Mouse (Mus musculus) hindbrain, embryonic 10.5 days (tissue): ENCODE results near the gene Exoc8. TPM values are rescaled to one million over a fixed set of nuclear protein-coding genes. Genes with fewer than 3 reads are reported as not detected.

Experiments used
- DNase-seq: peaks from one replicate; pipeline ENCODE4 v3.0.0-alpha.2; 2017; ENCODE audit warnings: low spot score
- H3K27ac ChIP-seq: fragments of 300-500 bp; sonication (generic); 2 replicates; pipeline ENCODE4 v1.5.1; 2016; ENCODE audit warnings: mild to moderate bottlenecking, moderate library complexity
- H3K27me3 ChIP-seq: fragments of 300-500 bp; sonication (generic); 2 replicates; pipeline ENCODE4 v1.6.1; 2016; ENCODE audit warnings: mild to moderate bottlenecking; ENCODE audit not compliant: poor library complexity, insufficient read depth, severe bottlenecking
- H3K36me3 ChIP-seq: fragments of 300-500 bp; sonication (generic); 2 replicates; pipeline ENCODE4 v1.6.1; 2016; ENCODE audit warnings: mild to moderate bottlenecking, moderate library complexity
- H3K4me1 ChIP-seq: fragments of 300-500 bp; sonication (generic); replicated peaks from 2 replicates; pipeline ENCODE4 v1.6.1; 2016; ENCODE audit warnings: mild to moderate bottlenecking
- H3K4me3 ChIP-seq: fragments of 300-500 bp; sonication (generic); 2 replicates; pipeline ENCODE4 v1.5.1; 2016; ENCODE audit warnings: mild to moderate bottlenecking, moderate library complexity
- H3K9me3 ChIP-seq: fragments of 300-500 bp; sonication (generic); 2 replicates; pipeline ENCODE4 v1.6.1; 2016; ENCODE audit warnings: mild to moderate bottlenecking, moderate library complexity
- WGBS: fragments of 180-500 bp; shearing (Covaris S2); methylation state at CpG from one replicate; pipeline ENCODE4 v1.1.7; 2016; 5-methylcytosine and 5-hydroxymethylcytosine counted together
- polyA plus RNA-seq: library from polyadenylated mRNA; unstranded; fragments of >200 nt; fragmentation: Nextera tagmentation; extraction: Ambion mirVana; gene quantifications from 2 replicates; pipeline ENCODE4 v1.2.1, GENCODE M21; 2016

Gene Exoc8
- polyA plus RNA-seq, 1 experiment from 2014 or later: 9.5 TPM

GRCm38 (mm10) chr8:124896632-124897385 lies 696 bp downstream of the Exoc8 start:
- H3K27me3 ChIP-seq: no peaks in the 10 kb centered on the region
- H3K36me3 ChIP-seq: peaks cover 73% of the 10 kb centered on the region
- peaks cover 30% of the 10 kb centered on the region for H3K4me1 ChIP-seq
- DNase-seq: peak; percentile 76
- WGBS: 2% methylated on average over 60 of the region's 60 CpGs
- peak overlapping the region; percentile 86 for H3K27ac ChIP-seq
- H3K9me3 ChIP-seq: no peaks in the 10 kb centered on the region
- peak overlapping the region; percentile 99 for H3K4me3 ChIP-seq

- no peak for DNase-seq
- Histone ChIP-seq H3K27ac (no peak overlapping the region; the same call in 1 of the 2 replicates), H3K27me3 (no peaks in the 10 kb centered on the region), H3K4me3 (peak overlapping the region; percentile 99), H3K9me3 (no peaks in the 10 kb centered on the region), H3K36me3 (peaks cover 75% of the 10 kb centered on the region), H3K4me1 (peaks cover 30% of the 10 kb centered on the region)
- WGBS: 88% methylated on average over 26 of the region's 26 CpGs
Measured at GRCm38 (mm10) chr8:124896010-124896631, 1.4 kb downstream of the Exoc8 start.

GRCm38 (mm10) chr8:124892596-124892995 lies 4.9 kb downstream of the Exoc8 start:
- Histone ChIP-seq H3K9me3 (peaks cover 9% of the 10 kb centered on the region; the same call in 1 of the 2 replicates), H3K36me3 (peaks cover 86% of the 10 kb centered on the region), H3K4me1 (peaks cover 20% of the 10 kb centered on the region), H3K4me3 (no peak overlapping the region), H3K27me3 (no peaks in the 10 kb centered on the region), H3K27ac (no peak overlapping the region)
- WGBS: 73% methylated on average over 3 of the region's 3 CpGs
- DNase-seq: no peak

- DNase-seq: no peak
- H3K9me3 ChIP-seq: peaks cover 11% of the 10 kb centered on the region; the same call in 1 of the 2 replicates
- H3K36me3 ChIP-seq: peaks cover 100% of the 10 kb centered on the region
- no peaks in the 10 kb centered on the region for H3K4me1 ChIP-seq
- WGBS: 94% methylated on average over 5 of the region's 5 CpGs
- no peak overlapping the region for H3K4me3 ChIP-seq
- no peaks in the 10 kb centered on the region for H3K27me3 ChIP-seq
- no peak overlapping the region for H3K27ac ChIP-seq
Measured at GRCm38 (mm10) chr8:124888385-124888784, 9.1 kb downstream of the Exoc8 start.

GRCm38 (mm10) chr8:124878946-124879526 lies 18.5 kb downstream of the Exoc8 start:
- 94% methylated on average over 10 of the region's 10 CpGs for WGBS
- Histone ChIP-seq H3K36me3 (peaks cover 100% of the 10 kb centered on the region), H3K4me1 (no peaks in the 10 kb centered on the region), H3K27me3 (no peaks in the 10 kb centered on the region), H3K27ac (no peak overlapping the region), H3K4me3 (no peak overlapping the region), H3K9me3 (no peaks in the 10 kb centered on the region)
- DNase-seq: no peak

GRCm38 (mm10) chr8:124878141-124878540 lies 19.4 kb downstream of the Exoc8 start:
- Histone ChIP-seq H3K9me3 (no peaks in the 10 kb centered on the region), H3K36me3 (peaks cover 100% of the 10 kb centered on the region), H3K4me3 (no peak overlapping the region), H3K27ac (no peak overlapping the region), H3K27me3 (no peaks in the 10 kb centered on the region), H3K4me1 (no peaks in the 10 kb centered on the region)
- WGBS: 92% methylated on average over 5 of the region's 5 CpGs
- DNase-seq: no peak

GRCm38 (mm10) chr8:124872690-124873089 lies 24.8 kb downstream of the Exoc8 start:
- Histone ChIP-seq H3K9me3 (no peaks in the 10 kb centered on the region), H3K27me3 (no peaks in the 10 kb centered on the region), H3K4me3 (no peak overlapping the region), H3K4me1 (no peaks in the 10 kb centered on the region; the same call in 1 of the 2 replicates), H3K27ac (no peak overlapping the region), H3K36me3 (peaks cover 81% of the 10 kb centered on the region)
- DNase-seq: no peak
- 95% methylated on average over 5 of the region's 5 CpGs for WGBS

GRCm38 (mm10) chr8:124872081-124872480 lies 25.4 kb downstream of the Exoc8 start:
- WGBS: 94% methylated on average over 7 of the region's 7 CpGs
- no peak overlapping the region for H3K4me3 ChIP-seq
- peaks cover 6% of the 10 kb centered on the region; the same call in 1 of the 2 replicates for H3K4me1 ChIP-seq
- peaks cover 80% of the 10 kb centered on the region for H3K36me3 ChIP-seq
- H3K27ac ChIP-seq: no peak overlapping the region
- no peaks in the 10 kb centered on the region for H3K27me3 ChIP-seq
- no peaks in the 10 kb centered on the region for H3K9me3 ChIP-seq
- DNase-seq: no peak

- Histone ChIP-seq H3K36me3 (peaks cover 79% of the 10 kb centered on the region), H3K27me3 (no peaks in the 10 kb centered on the region), H3K4me3 (no peak overlapping the region), H3K4me1 (peaks cover 7% of the 10 kb centered on the region; the same call in 1 of the 2 replicates), H3K9me3 (no peaks in the 10 kb centered on the region), H3K27ac (no peak overlapping the region)
- 91% methylated on average over 7 of the region's 7 CpGs for WGBS
- no peak for DNase-seq
Measured at GRCm38 (mm10) chr8:124871474-124871873, 26.0 kb downstream of the Exoc8 start.

GRCm38 (mm10) chr8:124869708-124870107 lies 27.8 kb downstream of the Exoc8 start:
- Histone ChIP-seq H3K4me3 (no peak overlapping the region), H3K27me3 (no peaks in the 10 kb centered on the region), H3K27ac (no peak overlapping the region), H3K9me3 (no peaks in the 10 kb centered on the region), H3K36me3 (peaks cover 73% of the 10 kb centered on the region), H3K4me1 (peaks cover 7% of the 10 kb centered on the region; the same call in 1 of the 2 replicates)
- 90% methylated on average over 6 of the region's 6 CpGs for WGBS
- no peak for DNase-seq

- no peak overlapping the region for H3K4me3 ChIP-seq
- peaks cover 20% of the 10 kb centered on the region for H3K4me1 ChIP-seq
- no peak overlapping the region for H3K27ac ChIP-seq
- 81% methylated on average over 2 of the region's 2 CpGs for WGBS
- H3K9me3 ChIP-seq: no peaks in the 10 kb centered on the region
- H3K36me3 ChIP-seq: peaks cover 47% of the 10 kb centered on the region
- no peaks in the 10 kb centered on the region for H3K27me3 ChIP-seq
- no peak for DNase-seq
Measured at GRCm38 (mm10) chr8:124867126-124867525, 30.4 kb downstream of the Exoc8 start.

- H3K27ac ChIP-seq: no peak overlapping the region
- no peaks in the 10 kb centered on the region for H3K9me3 ChIP-seq
- no peak overlapping the region for H3K4me3 ChIP-seq
- H3K36me3 ChIP-seq: peaks cover 43% of the 10 kb centered on the region
- no peaks in the 10 kb centered on the region for H3K27me3 ChIP-seq
- WGBS: 88% methylated on average over 3 of the region's 3 CpGs
- H3K4me1 ChIP-seq: peaks cover 25% of the 10 kb centered on the region
- no peak for DNase-seq
Measured at GRCm38 (mm10) chr8:124866669-124867068, 30.8 kb downstream of the Exoc8 start.

GRCm38 (mm10) chr8:124863729-124864128 lies 33.8 kb downstream of the Exoc8 start:
- peak; percentile 6 for DNase-seq
- Histone ChIP-seq H3K36me3 (peaks cover 52% of the 10 kb centered on the region), H3K27ac (peak overlapping the region; percentile 99), H3K4me3 (peak overlapping the region; percentile 87), H3K27me3 (no peaks in the 10 kb centered on the region), H3K4me1 (peaks cover 26% of the 10 kb centered on the region), H3K9me3 (no peaks in the 10 kb centered on the region)
- WGBS: 21% methylated on average over 8 of the region's 8 CpGs
